Mouse (Mus musculus): ENCODE measurements at regions not wholly inside any gene's neighbourhood (a gene's known extent, or its start where the extent isn't known, plus 50 kb on each side); places are given as distances from the start of the nearest gene placed in this dataset.

DNA sequence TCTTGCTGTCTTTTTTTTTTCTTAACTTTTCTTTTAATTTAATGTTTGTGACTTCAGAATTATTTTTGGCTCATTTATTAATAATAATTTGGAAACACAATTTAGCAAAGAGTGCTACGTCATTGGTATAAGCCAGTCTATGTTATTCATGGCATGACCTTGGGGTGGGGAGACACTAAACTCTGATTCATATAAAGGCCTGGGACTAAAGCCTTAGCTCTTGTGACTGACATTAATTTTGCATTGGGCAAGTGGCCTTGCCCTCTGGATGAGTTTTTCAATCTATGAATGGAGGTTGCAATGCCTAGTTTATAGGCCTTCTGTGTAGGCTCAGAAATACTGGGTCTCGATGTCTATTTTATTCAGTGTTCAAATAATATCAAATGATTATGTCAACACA lies 169.8 kb upstream of the Nlrp1b start:
- Histone ChIP-seq H3K27me3 (ENCODE audit: control insufficient read depth, insufficient read depth, low read length) (no peaks in the 10 kb centered on the region), H3K9me3 (ENCODE audit: control insufficient read depth, low read length) (no peaks in the 10 kb centered on the region), H3K4me3 (ENCODE audit: low read depth, low read length) (no peak overlapping the region), H3K9ac (ENCODE audit: low read length) (no peak overlapping the region), H3K27ac (ENCODE audit: low read depth, low read length) (no peak overlapping the region), H3K4me2 (ENCODE audit: low read depth, low read length, severe bottlenecking) (no peak overlapping the region), H3K4me1 (replicated peaks; ENCODE audit: control insufficient read depth, insufficient read depth, low read length) (no peaks in the 10 kb centered on the region), H3K36me3 (ENCODE audit: control insufficient read depth, insufficient read depth, low read length) (no peaks in the 10 kb centered on the region)
- WGBS, result 91% methylated on average over 2 of the region's 2 CpGs
- ATAC-seq (replicated peaks; ENCODE audit: low FRiP score) (no peak), DNase-seq (ENCODE audit: low spot score) (no peak)

GRCm38 (mm10) chr11:71401411-71402276 lies 171.1 kb upstream of the Nlrp1b start:
- H3K4me3 ChIP-seq (ENCODE audit: low read depth, low read length), result no peak overlapping the region
- no peaks in the 10 kb centered on the region for H3K27me3 ChIP-seq (ENCODE audit: control insufficient read depth, insufficient read depth, low read length)
- no peaks in the 10 kb centered on the region for H3K9me3 ChIP-seq (ENCODE audit: control insufficient read depth, low read length)
- H3K4me1 ChIP-seq (replicated peaks; ENCODE audit: control insufficient read depth, insufficient read depth, low read length), result no peaks in the 10 kb centered on the region
- DNase-seq (ENCODE audit: low spot score), result no peak
- no peaks in the 10 kb centered on the region for H3K36me3 ChIP-seq (ENCODE audit: control insufficient read depth, insufficient read depth, low read length)
- no peak overlapping the region for H3K4me2 ChIP-seq (ENCODE audit: low read depth, low read length, severe bottlenecking)
- 92% methylated on average over 2 of the region's 2 CpGs for WGBS
- H3K9ac ChIP-seq (ENCODE audit: low read length), result no peak overlapping the region
- ATAC-seq (replicated peaks; ENCODE audit: low FRiP score), result no peak
- H3K27ac ChIP-seq (ENCODE audit: low read depth, low read length), result no peak overlapping the region

- Histone ChIP-seq H3K9me3 (ENCODE audit: control insufficient read depth, low read length) (no peaks in the 10 kb centered on the region), H3K36me3 (ENCODE audit: control insufficient read depth, insufficient read depth, low read length) (no peaks in the 10 kb centered on the region), H3K9ac (ENCODE audit: low read length) (no peak overlapping the region), H3K4me1 (replicated peaks; ENCODE audit: control insufficient read depth, insufficient read depth, low read length) (no peaks in the 10 kb centered on the region), H3K27me3 (ENCODE audit: control insufficient read depth, insufficient read depth, low read length) (no peaks in the 10 kb centered on the region), H3K27ac (ENCODE audit: low read depth, low read length) (no peak overlapping the region), H3K4me3 (ENCODE audit: low read depth, low read length) (no peak overlapping the region), H3K4me2 (ENCODE audit: low read depth, low read length, severe bottlenecking) (no peak overlapping the region)
- ATAC-seq (replicated peaks; ENCODE audit: low FRiP score) (no peak), DNase-seq (ENCODE audit: low spot score) (no peak)
- WGBS, result 92% methylated on average over 3 of the region's 3 CpGs
Measured at GRCm38 (mm10) chr11:71404361-71404760, 173.8 kb upstream of the Nlrp1b start.

DNA sequence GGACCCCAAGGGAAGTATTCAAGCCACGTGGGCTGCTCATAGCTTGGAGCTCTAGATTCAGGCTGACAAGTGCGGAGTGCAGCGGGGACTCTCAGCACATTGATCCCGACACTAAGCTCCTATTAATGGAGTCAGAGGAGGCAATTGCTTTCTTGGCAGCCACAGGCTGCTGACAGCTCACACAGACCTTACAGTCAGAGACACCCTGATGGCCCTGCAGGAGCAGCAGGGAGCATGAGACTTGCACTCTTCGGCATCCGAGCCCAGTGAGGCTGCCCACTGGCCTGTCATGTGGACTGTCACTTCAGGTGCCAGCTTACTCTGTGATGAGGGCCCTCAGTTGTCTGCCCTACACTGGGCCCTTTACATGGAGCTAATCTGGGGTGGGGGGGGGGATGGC lies 176.5 kb upstream of the Nlrp1b start:
- Histone ChIP-seq H3K9me3 (ENCODE audit: control insufficient read depth, low read length) (no peaks in the 10 kb centered on the region), H3K9ac (ENCODE audit: low read length) (no peak overlapping the region), H3K27me3 (ENCODE audit: control insufficient read depth, insufficient read depth, low read length) (no peaks in the 10 kb centered on the region), H3K4me3 (ENCODE audit: low read depth, low read length) (no peak overlapping the region), H3K27ac (ENCODE audit: low read depth, low read length) (no peak overlapping the region), H3K4me1 (replicated peaks; ENCODE audit: control insufficient read depth, insufficient read depth, low read length) (no peaks in the 10 kb centered on the region), H3K4me2 (ENCODE audit: low read depth, low read length, severe bottlenecking) (no peak overlapping the region), H3K36me3 (ENCODE audit: control insufficient read depth, insufficient read depth, low read length) (no peaks in the 10 kb centered on the region)
- DNase-seq (ENCODE audit: low spot score), result no peak
- WGBS, result 79% methylated on average over 6 of the region's 6 CpGs
- ATAC-seq (replicated peaks; ENCODE audit: low FRiP score), result no peak

DNA sequence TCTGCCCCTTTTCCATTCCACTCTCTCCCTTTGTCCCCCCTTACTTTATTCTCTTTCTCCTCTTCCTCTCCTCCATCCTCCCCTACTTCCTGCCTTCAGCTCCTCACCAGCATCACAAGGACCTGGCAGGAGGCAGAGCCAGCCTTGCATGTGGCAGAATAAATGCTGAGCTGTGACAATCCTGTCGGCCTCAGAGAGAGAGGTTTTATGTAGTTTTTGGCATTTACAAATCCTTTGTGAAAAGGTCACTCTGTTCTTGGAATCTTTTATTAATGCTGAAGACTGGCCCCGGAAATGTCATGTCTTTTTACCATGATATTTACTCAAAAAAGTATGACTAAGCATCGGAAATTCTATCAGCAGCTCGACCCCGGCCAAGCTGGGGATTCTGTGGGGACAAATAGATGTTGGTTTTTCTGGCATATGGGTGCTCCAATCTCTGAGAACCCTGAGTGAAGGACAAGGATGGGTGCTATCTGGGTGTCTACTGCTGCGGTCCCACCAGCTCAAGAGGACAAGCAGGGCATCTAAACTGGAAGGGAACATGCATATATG lies 178.8 kb upstream of the Nlrp1b start:
- no peak overlapping the region for H3K4me2 ChIP-seq (ENCODE audit: low read depth, low read length, severe bottlenecking)
- no peaks in the 10 kb centered on the region; the same call in 1 of the 2 replicates for H3K4me1 ChIP-seq (replicated peaks; ENCODE audit: control insufficient read depth, insufficient read depth, low read length)
- H3K9ac ChIP-seq (ENCODE audit: low read length), result no peak overlapping the region
- DNase-seq (ENCODE audit: low spot score) (no peak), ATAC-seq (replicated peaks; ENCODE audit: low FRiP score) (no peak)
- H3K27me3 ChIP-seq (ENCODE audit: control insufficient read depth, insufficient read depth, low read length), result no peaks in the 10 kb centered on the region
- no peak overlapping the region for H3K27ac ChIP-seq (ENCODE audit: low read depth, low read length)
- H3K36me3 ChIP-seq (ENCODE audit: control insufficient read depth, insufficient read depth, low read length), result no peaks in the 10 kb centered on the region
- no peaks in the 10 kb centered on the region for H3K9me3 ChIP-seq (ENCODE audit: control insufficient read depth, low read length)
- H3K4me3 ChIP-seq (ENCODE audit: low read depth, low read length), result no peak overlapping the region
- 91% methylated on average over 6 of the region's 6 CpGs for WGBS

GRCm38 (mm10) chr11:71410582-71410981 lies 180.0 kb upstream of the Nlrp1b start:
- no peaks in the 10 kb centered on the region for H3K9me3 ChIP-seq (ENCODE audit: control insufficient read depth, low read length)
- no peaks in the 10 kb centered on the region for H3K27me3 ChIP-seq (ENCODE audit: control insufficient read depth, insufficient read depth, low read length)
- no peak for ATAC-seq (replicated peaks; ENCODE audit: low FRiP score)
- no peaks in the 10 kb centered on the region; the same call in 1 of the 2 replicates for H3K4me1 ChIP-seq (replicated peaks; ENCODE audit: control insufficient read depth, insufficient read depth, low read length)
- WGBS, result 93% methylated on average over 3 of the region's 3 CpGs
- no peak overlapping the region for H3K27ac ChIP-seq (ENCODE audit: low read depth, low read length)
- H3K36me3 ChIP-seq (ENCODE audit: control insufficient read depth, insufficient read depth, low read length), result no peaks in the 10 kb centered on the region
- H3K9ac ChIP-seq (ENCODE audit: low read length), result no peak overlapping the region
- DNase-seq (ENCODE audit: low spot score), result no peak
- H3K4me2 ChIP-seq (ENCODE audit: low read depth, low read length, severe bottlenecking), result no peak overlapping the region
- no peak overlapping the region for H3K4me3 ChIP-seq (ENCODE audit: low read depth, low read length)

- DNase-seq (ENCODE audit: low spot score) (no peak), ATAC-seq (replicated peaks; ENCODE audit: low FRiP score) (no peak)
- Histone ChIP-seq H3K36me3 (ENCODE audit: control insufficient read depth, insufficient read depth, low read length) (no peaks in the 10 kb centered on the region), H3K27me3 (ENCODE audit: control insufficient read depth, insufficient read depth, low read length) (no peaks in the 10 kb centered on the region), H3K9ac (ENCODE audit: low read length) (no peak overlapping the region), H3K4me1 (replicated peaks; ENCODE audit: control insufficient read depth, insufficient read depth, low read length) (no peaks in the 10 kb centered on the region; the same call in 1 of the 2 replicates), H3K4me2 (ENCODE audit: low read depth, low read length, severe bottlenecking) (no peak overlapping the region), H3K27ac (ENCODE audit: low read depth, low read length) (no peak overlapping the region), H3K9me3 (ENCODE audit: control insufficient read depth, low read length) (no peaks in the 10 kb centered on the region; the same call in 1 of the 2 replicates), H3K4me3 (ENCODE audit: low read depth, low read length) (no peak overlapping the region)
- 83% methylated on average over 1 of the region's 1 CpGs for WGBS
Measured at GRCm38 (mm10) chr11:71411958-71412357, 181.4 kb upstream of the Nlrp1b start.

GRCm38 (mm10) chr11:71414403-71415140 lies 184.0 kb upstream of the Nlrp1b start:
- Histone ChIP-seq H3K4me2 (ENCODE audit: low read depth, low read length, severe bottlenecking) (no peak overlapping the region), H3K36me3 (ENCODE audit: control insufficient read depth, insufficient read depth, low read length) (no peaks in the 10 kb centered on the region), H3K9ac (ENCODE audit: low read length) (no peak overlapping the region), H3K27ac (ENCODE audit: low read depth, low read length) (peak overlapping the region; percentile 67; the same call in 1 of the 2 replicates), H3K4me3 (ENCODE audit: low read depth, low read length) (no peak overlapping the region), H3K9me3 (ENCODE audit: control insufficient read depth, low read length) (no peaks in the 10 kb centered on the region; the same call in 1 of the 2 replicates), H3K27me3 (ENCODE audit: control insufficient read depth, insufficient read depth, low read length) (no peaks in the 10 kb centered on the region), H3K4me1 (replicated peaks; ENCODE audit: control insufficient read depth, insufficient read depth, low read length) (no peaks in the 10 kb centered on the region; the same call in 1 of the 2 replicates)
- ATAC-seq (replicated peaks; ENCODE audit: low FRiP score), result peak; percentile 90
- 34% methylated on average over 9 of the region's 9 CpGs for WGBS
- peak; percentile 69 for DNase-seq (ENCODE audit: low spot score)

Measured in forebrain, embryonic 11.5 days (tissue).